ENCODE assay signal across 9 mouse cellular contexts in genomic region chr1:191894386-191894785, GRCm38 (mm10). TPM values are rescaled to one million over a fixed set of nuclear protein-coding genes. Genes with fewer than 3 reads are reported as not detected.
DNase-seq lines count a peak whose midpoint lies in the region; ATAC-seq and TF ChIP-seq lines count a peak whose summit lies in the region.
"Had no signal": no experiment of that assay in that cellular context is flagged by ENCODE, and none has a peak within 500 bp of the region (broad histone marks: within the 10 kb centered on the region; RNA-seq: fewer than 3 reads in every experiment).

No protein-coding gene starts in this region.

- no peaks in the 10 kb centered on the region for H3K27me3 ChIP-seq in myocyte (ENCODE audit: control insufficient read depth, insufficient read depth, insufficient read length)
- H3K27me3 ChIP-seq in forebrain, embryonic 14.5 days (replicated peaks; ENCODE audit: control insufficient read depth, insufficient read depth, low read length): no peaks in the 10 kb centered on the region
- H3K27me3 ChIP-seq: limb, embryonic 13.5 days had no signal

- no peak overlapping the region for H3K9ac ChIP-seq in forebrain, embryonic 14.5 days (ENCODE audit: low read length)
- H3K9ac ChIP-seq: limb, embryonic 13.5 days had no signal

- TF ChIP-seq CTCF in left cerebral cortex, adult 2 months (IDR thresholded peaks at IDR 0.05): no peak

- 79% methylated on average over 17 of the region's 17 CpGs for WGBS in forebrain, embryonic 14.5 days

- H3K9me3 ChIP-seq in forebrain, embryonic 14.5 days (replicated peaks; ENCODE audit: control insufficient read depth, low read length): no peaks in the 10 kb centered on the region
- H3K9me3 ChIP-seq: limb, embryonic 13.5 days had no signal

- intact Hi-C loops in left cerebral cortex, adult 2 months (cut with DNase I): loop anchor here (2.0 to 5.0 kb wide), 2 partner anchors 57 to 58 kb away; no protein-coding TSS in a partner anchor

- TF ChIP-seq POLR2A in myocyte (IDR thresholded peaks at IDR 0.05; ENCODE audit: insufficient read length, low read depth): peak; percentile 32

- no peak overlapping the region for H3ac ChIP-seq in myocyte (ENCODE audit: control insufficient read depth, insufficient read length)

- peak overlapping the region; percentile 63 for H3K27ac ChIP-seq in left cerebral cortex, adult 2 months
- no peak overlapping the region for H3K27ac ChIP-seq in forebrain, embryonic 14.5 days (ENCODE audit: low read depth, low read length)
- H3K27ac ChIP-seq: limb, embryonic 13.5 days had no signal

- no peaks in the 10 kb centered on the region for H3K4me1 ChIP-seq in forebrain, embryonic 14.5 days (ENCODE audit: control insufficient read depth, insufficient read depth, low read length)
- H3K4me1 ChIP-seq: limb, embryonic 13.5 days had no signal

- no peak overlapping the region; the same call in 1 of the 2 replicates for H3K4me3 ChIP-seq in left cerebral cortex, adult 2 months
- H3K4me3 ChIP-seq in myocyte: peak overlapping the region; percentile 16
- no peak overlapping the region for H3K4me3 ChIP-seq in forebrain, embryonic 14.5 days (ENCODE audit: low read depth, low read length)
- H3K4me3 ChIP-seq: limb, embryonic 13.5 days had no signal

- no peak for ATAC-seq in CD4-positive, CD25-positive, alpha-beta regulatory T cell, adult 4 months
- no peak for ATAC-seq in forebrain, embryonic 14.5 days

- peak; percentile 92 for DNase-seq in right cerebral cortex, adult 18-20 months
- no peak for DNase-seq in right cerebral cortex, postnatal 4 days
- peak; percentile 56 to 66 for DNase-seq in heart, adult 9 months (ENCODE audit: low spot score in 2 of 2)
- peak; percentile 79 to 83 for DNase-seq in left cerebral cortex, adult 2 months (ENCODE audit: extremely low spot score in 1 of 2, low spot score in 2 of 2)
- DNase-seq in embryo, embryonic 10.5 days (ENCODE audit: low spot score): no peak
- DNase-seq in forebrain, embryonic 14.5 days (ENCODE audit: low spot score): no peak

- H3K4me2 ChIP-seq in myocyte (ENCODE audit: low read depth): peak overlapping the region; percentile 72
- no peak overlapping the region for H3K4me2 ChIP-seq in forebrain, embryonic 14.5 days (ENCODE audit: low read length)
- H3K4me2 ChIP-seq: limb, embryonic 13.5 days had no signal

- no peaks in the 10 kb centered on the region for H3K79me2 ChIP-seq in myocyte (ENCODE audit: control insufficient read depth, insufficient read depth)

- H3K36me3 ChIP-seq in myocyte (ENCODE audit: control insufficient read depth, insufficient read depth): no peaks in the 10 kb centered on the region
- no peaks in the 10 kb centered on the region for H3K36me3 ChIP-seq in forebrain, embryonic 14.5 days (ENCODE audit: control insufficient read depth, insufficient read depth, low read length)
- H3K36me3 ChIP-seq: limb, embryonic 13.5 days had no signal

TF ChIP-seq in myocyte, 11 proteins besides CTCF, POLR2A, EP300 and RAD21:
- TF ChIP-seq USF1 (IDR thresholded peaks at IDR 0.05; ENCODE audit: low read depth) (no peak), MYOG (IDR thresholded peaks at IDR 0.05; ENCODE audit: control insufficient read depth in 1 of 3, insufficient read depth in 1 of 3, insufficient read length in 2 of 3, low read depth in 2 of 3) (no peak), MAX (IDR thresholded peaks at IDR 0.05; ENCODE audit: low read depth) (no peak), TCF3 (IDR thresholded peaks at IDR 0.05; ENCODE audit: insufficient read length, low read depth) (no peak), MYOD1 (IDR thresholded peaks at IDR 0.05; ENCODE audit: control insufficient read depth in 1 of 3, insufficient read length in 2 of 3, low read depth in 2 of 3) (no peak), CEBPB (IDR thresholded peaks at IDR 0.05; ENCODE audit: insufficient read depth, poor library complexity, severe bottlenecking) (no peak), E2F4 (IDR thresholded peaks at IDR 0.05; ENCODE audit: insufficient read depth) (no peak), SRF (IDR thresholded peaks at IDR 0.05; ENCODE audit: control insufficient read depth, insufficient read length, low read depth) (no peak), POLR2AphosphoS2 (IDR thresholded peaks at IDR 0.05; ENCODE audit: insufficient read length, low read depth) (no peak), TCF12 (IDR thresholded peaks at IDR 0.05; ENCODE audit: insufficient read depth, poor library complexity, severe bottlenecking) (no peak), REST (IDR thresholded peaks at IDR 0.05; ENCODE audit: insufficient read depth, insufficient read length) (no peak)

RNA-seq across cellular contexts. Expression of gene Slc30a1, which starts 12.2 kb away (rescaled TPM):
- total RNA-seq in left cerebral cortex, adult 2 months (2021): 10 to 100 TPM; 33.3 to 36.3 TPM
- 3.9 TPM for polyA plus RNA-seq in myocyte (2012; fragmentation: generic; extraction: Trizol)
- 1 to 10 TPM; 1.4 to 1.8 TPM for polyA plus RNA-seq in CD4-positive, CD25-positive, alpha-beta regulatory T cell, adult 4 months (2017; shearing (Covaris generic))
- 1.3 and 2.0 TPM in 2 replicates for polyA plus RNA-seq in forebrain, embryonic 14.5 days (2014; fragmentation: Nextera tagmentation; extraction: Ambion mirVana)

Comparison
In these comparisons a context has a peak if more than half of its experiments do, and no peak if none do; other contexts are left out.
1. DNase-seq: peak in right cerebral cortex, adult 18-20 months (single experiment), heart, adult 9 months (2 of 2) and left cerebral cortex, adult 2 months (2 of 2); none in right cerebral cortex, postnatal 4 days (single experiment), embryo, embryonic 10.5 days (single experiment) and forebrain, embryonic 14.5 days (single experiment).